22 mouse cellular contexts compared by ENCODE assay signal in genomic region chr5:85177787-85178186, GRCm38 (mm10).
DNase-seq lines count a peak whose midpoint lies in the region; ATAC-seq and TF ChIP-seq lines count a peak whose summit lies in the region.
"Had no signal": no experiment of that assay in that cellular context is flagged by ENCODE, and none has a peak within 500 bp of the region (broad histone marks: within the 10 kb centered on the region; RNA-seq: fewer than 3 reads in every experiment).

No protein-coding gene starts in this region.

- no peaks in the 10 kb centered on the region for H3K36me3 ChIP-seq in hindbrain, embryonic 14.5 days (replicated peaks; ENCODE audit: control insufficient read depth, insufficient read depth)
- no peaks in the 10 kb centered on the region for H3K36me3 ChIP-seq in hindbrain, embryonic 11.5 days (ENCODE audit: control insufficient read depth, insufficient read depth, low read length)
- H3K36me3 ChIP-seq in hindbrain, postnatal 0 days (ENCODE audit: insufficient read depth, low read length): no peaks in the 10 kb centered on the region
- no peaks in the 10 kb centered on the region for H3K36me3 ChIP-seq in midbrain, postnatal 0 days (ENCODE audit: insufficient read depth, low read length)
- H3K36me3 ChIP-seq: embryonic facial prominence, embryonic 12.5 days; G1E; heart, embryonic 12.5 days had no signal

- no peak overlapping the region for H3K4me3 ChIP-seq in hindbrain, embryonic 14.5 days (replicated peaks; ENCODE audit: low read length)
- H3K4me3 ChIP-seq in hindbrain, embryonic 11.5 days (ENCODE audit: low read depth, low read length): no peak overlapping the region
- H3K4me3 ChIP-seq in hindbrain, postnatal 0 days (ENCODE audit: low read length): no peak overlapping the region
- no peak overlapping the region for H3K4me3 ChIP-seq in midbrain, postnatal 0 days (ENCODE audit: low read depth, low read length)
- H3K4me3 ChIP-seq: embryonic facial prominence, embryonic 12.5 days; heart, embryonic 12.5 days had no signal

- no peaks in the 10 kb centered on the region for H3K9me3 ChIP-seq in hindbrain, embryonic 14.5 days (ENCODE audit: control insufficient read depth, low read length)
- H3K9me3 ChIP-seq in hindbrain, embryonic 11.5 days (ENCODE audit: control insufficient read depth, low read length): no peaks in the 10 kb centered on the region
- H3K9me3 ChIP-seq in hindbrain, postnatal 0 days (ENCODE audit: low read length): no peaks in the 10 kb centered on the region
- H3K9me3 ChIP-seq in midbrain, postnatal 0 days (ENCODE audit: low read length): no peaks in the 10 kb centered on the region
- H3K9me3 ChIP-seq: embryonic facial prominence, embryonic 12.5 days; G1E; heart, embryonic 12.5 days had no signal

- H3K9ac ChIP-seq in hindbrain, embryonic 14.5 days: no peak overlapping the region
- H3K9ac ChIP-seq in hindbrain, embryonic 11.5 days (ENCODE audit: low read depth, low read length): no peak overlapping the region
- no peak overlapping the region for H3K9ac ChIP-seq in hindbrain, postnatal 0 days (replicated peaks; ENCODE audit: low read length)
- H3K9ac ChIP-seq in midbrain, postnatal 0 days (replicated peaks; ENCODE audit: low read length, poor library complexity, severe bottlenecking): no peak overlapping the region
- H3K9ac ChIP-seq: embryonic facial prominence, embryonic 12.5 days; heart, embryonic 12.5 days had no signal

- TF ChIP-seq CTCF in hindbrain, postnatal 0 days (IDR thresholded peaks at IDR 0.05; ENCODE audit: low read depth): no peak
- no peak for TF ChIP-seq CTCF in midbrain, postnatal 0 days (IDR thresholded peaks at IDR 0.05)

- no peak overlapping the region for H3K27ac ChIP-seq in hindbrain, embryonic 14.5 days
- no peak overlapping the region for H3K27ac ChIP-seq in hindbrain, embryonic 11.5 days (ENCODE audit: low read depth, low read length)
- H3K27ac ChIP-seq in hindbrain, postnatal 0 days: no peak overlapping the region
- H3K27ac ChIP-seq in midbrain, postnatal 0 days (ENCODE audit: low read depth, low read length): no peak overlapping the region
- H3K27ac ChIP-seq: embryonic facial prominence, embryonic 12.5 days had no signal

- H3K27me3 ChIP-seq in hindbrain, embryonic 14.5 days (ENCODE audit: control insufficient read depth, insufficient read depth, low read length): no peaks in the 10 kb centered on the region
- no peaks in the 10 kb centered on the region for H3K27me3 ChIP-seq in hindbrain, embryonic 11.5 days (ENCODE audit: control insufficient read depth, insufficient read depth, low read length)
- no peaks in the 10 kb centered on the region for H3K27me3 ChIP-seq in hindbrain, postnatal 0 days (ENCODE audit: insufficient read depth, low read length)
- no peaks in the 10 kb centered on the region for H3K27me3 ChIP-seq in midbrain, postnatal 0 days (ENCODE audit: insufficient read depth, low read length)
- H3K27me3 ChIP-seq: embryonic facial prominence, embryonic 12.5 days; heart, embryonic 12.5 days had no signal

- peak; percentile 31; the same call in 1 of the 2 replicates for ATAC-seq in hindbrain, embryonic 14.5 days (ENCODE audit: low FRiP score)
- ATAC-seq in hindbrain, embryonic 11.5 days (ENCODE audit: low FRiP score): no peak; the same call in 1 of the 2 replicates
- no peak for ATAC-seq in hindbrain, postnatal 0 days
- ATAC-seq in midbrain, postnatal 0 days (ENCODE audit: low FRiP score): no peak; the same call in 1 of the 2 replicates
- ATAC-seq: CD4-positive, CD25-positive, alpha-beta regulatory T cell, adult 4 months; forebrain, embryonic 16.5 days; inflammation-experienced regulatory T-cells, adult 6 months; intestine, postnatal 0 days had no signal

- WGBS in hindbrain, embryonic 14.5 days: 39% methylated on average over 9 of the region's 9 CpGs
- 69% methylated on average over 9 of the region's 9 CpGs for WGBS in hindbrain, embryonic 11.5 days
- 35% methylated on average over 9 of the region's 9 CpGs for WGBS in hindbrain, postnatal 0 days
- 35% methylated on average over 9 of the region's 9 CpGs for WGBS in midbrain, postnatal 0 days

- peak overlapping the region; percentile 21; the same call in 1 of the 2 replicates for H3K4me2 ChIP-seq in hindbrain, embryonic 14.5 days (replicated peaks)
- H3K4me2 ChIP-seq in hindbrain, embryonic 11.5 days (replicated peaks; ENCODE audit: low read depth, low read length): no peak overlapping the region
- peak overlapping the region; percentile 27 for H3K4me2 ChIP-seq in hindbrain, postnatal 0 days (ENCODE audit: low read depth, low read length)
- 0 out of 2 replicates have a peak overlapping the region, but pooled peaks have one; percentile 12 for H3K4me2 ChIP-seq in midbrain, postnatal 0 days (ENCODE audit: low read depth, low read length, poor library complexity, severe bottlenecking)
- H3K4me2 ChIP-seq: embryonic facial prominence, embryonic 12.5 days; heart, embryonic 12.5 days had no signal

- DNase-seq in embryo, embryonic 11 days: peak; percentile 1
- no peak for DNase-seq in embryo, embryonic 10 days (ENCODE audit: low spot score)
- DNase-seq in hindbrain, embryonic 14.5 days (ENCODE audit: low spot score): peak; percentile 38
- no peak for DNase-seq in hindbrain, embryonic 11.5 days (ENCODE audit: low spot score)
- peak; percentile 15 for DNase-seq in hindbrain, postnatal 0 days (ENCODE audit: low spot score)
- peak; percentile 25 for DNase-seq in midbrain, postnatal 0 days (ENCODE audit: low spot score)
- DNase-seq in right cerebral cortex, adult 2 months (ENCODE audit: low spot score in 2 of 2): no peak
- DNase-seq in Muller cell, postnatal 12 days (ENCODE audit: inconsistent ontology term): no peak
- DNase-seq: adrenal gland, postnatal 10 days; B cell, adult 2 months; cerebellum, adult 18-20 months; cerebellum, adult 9-11 months; cerebellum, postnatal 36 days; gastrocnemius, postnatal 25 days; heart, postnatal 4 days had no signal

- H3K4me1 ChIP-seq in hindbrain, embryonic 14.5 days (replicated peaks; ENCODE audit: control insufficient read depth, insufficient read depth, low read length): no peaks in the 10 kb centered on the region
- H3K4me1 ChIP-seq in hindbrain, embryonic 11.5 days (replicated peaks; ENCODE audit: control insufficient read depth, insufficient read depth, low read length): no peaks in the 10 kb centered on the region
- H3K4me1 ChIP-seq in hindbrain, postnatal 0 days (ENCODE audit: insufficient read depth, low read length): no peaks in the 10 kb centered on the region
- H3K4me1 ChIP-seq in midbrain, postnatal 0 days (ENCODE audit: insufficient read depth, low read length): no peaks in the 10 kb centered on the region
- H3K4me1 ChIP-seq: embryonic facial prominence, embryonic 12.5 days; heart, embryonic 12.5 days had no signal

Comparison
In these comparisons a context has a peak if more than half of its experiments do, and no peak if none do; other contexts are left out.
1. DNase-seq: peak in embryo, embryonic 11 days (single experiment), hindbrain, embryonic 14.5 days (single experiment), hindbrain, postnatal 0 days (single experiment) and midbrain, postnatal 0 days (single experiment); none in embryo, embryonic 10 days (single experiment), hindbrain, embryonic 11.5 days (single experiment), right cerebral cortex, adult 2 months (0 of 2) and Muller cell, postnatal 12 days (single experiment).